Mouse (Mus musculus) kidney, embryonic 16.5 days (tissue): ENCODE data around the gene Pak7. TPM values are rescaled to one million over a fixed set of nuclear protein-coding genes. Genes with fewer than 3 reads are reported as not detected.

Experiments
- ATAC-seq: fragments of 200-750 bp; cut with Nextera tagmentation; 2 replicates; pipeline ENCODE4 v1.8.0; 2017; ENCODE audit warnings: moderate TSS enrichment; ENCODE audit not compliant: low FRiP score, low TSS enrichment
- H3K27ac ChIP-seq: fragments of 300-500 bp; sonication (generic); 2 replicates; pipeline ENCODE4 v1.5.1; 2014; ENCODE audit warnings: low read length
- H3K27me3 ChIP-seq: fragments of 300-500 bp; sonication (generic); 2 replicates; pipeline ENCODE4 v1.6.1; 2014; ENCODE audit warnings: low read length, control low read depth, mixed read lengths; ENCODE audit not compliant: insufficient read depth
- H3K36me3 ChIP-seq: fragments of 300-500 bp; sonication (generic); 2 replicates; pipeline ENCODE4 v1.6.1; 2014; ENCODE audit warnings: low read length, control low read depth, mixed read lengths; ENCODE audit not compliant: insufficient read depth
- H3K4me1 ChIP-seq: fragments of 300-500 bp; sonication (generic); 2 replicates; pipeline ENCODE4 v1.6.1; 2014; ENCODE audit warnings: low read length, control low read depth, mixed read lengths; ENCODE audit not compliant: insufficient read depth
- H3K4me2 ChIP-seq: fragments of 300-500 bp; sonication (generic); replicated peaks from 2 replicates; pipeline ENCODE4 v1.6.1; 2014; ENCODE audit warnings: low read depth, low read length
- H3K4me3 ChIP-seq: fragments of 300-500 bp; sonication (generic); 2 replicates; pipeline ENCODE4 v1.5.1; 2014; ENCODE audit warnings: mild to moderate bottlenecking, low read length
- H3K9ac ChIP-seq: fragments of 300-500 bp; sonication (generic); replicated peaks from 2 replicates; pipeline ENCODE4 v1.6.1; 2014; ENCODE audit warnings: low read length
- H3K9me3 ChIP-seq: fragments of 300-500 bp; sonication (generic); 2 replicates; pipeline ENCODE4 v1.6.1; 2016; ENCODE audit warnings: low read length, control low read depth
- WGBS: fragments of 180-500 bp; shearing (Covaris S2); extraction: QIAGEN DNeasy Blood & Tissue Kit; methylation state at CpG from one replicate; pipeline ENCODE4 v1.1.7; 2014; 5-methylcytosine and 5-hydroxymethylcytosine counted together
- polyA plus RNA-seq: library from polyadenylated mRNA; unstranded; fragments of >200 nt; fragmentation: Nextera tagmentation; extraction: Ambion mirVana; gene quantifications from 2 replicates; pipeline ENCODE4 v1.2.1, GENCODE M21; 2015

The Pak7 gene
- polyA plus RNA-seq: 1.1 and 1.5 TPM in 2 replicates

GRCm38 (mm10) chr2:136387181-136388131 is at the start of gene Pak7:
Gene Pak7 (minus strand): TSS chr2:136387967.
- Histone ChIP-seq H3K4me2 (peak within 1 kb of the TSS; percentile 64), H3K9ac (peak within 1 kb of the TSS; percentile 52), H3K9me3 (no peaks in the 10 kb centered on the region), H3K27ac (no peak within 1 kb of the TSS), H3K4me3 (peak within 1 kb of the TSS; percentile 53), H3K4me1 (no peaks in the 10 kb centered on the region; the same call in 1 of the 2 replicates), H3K36me3 (no peaks in the 10 kb centered on the region), H3K27me3 (peaks cover 4% of the 10 kb centered on the region; the same call in 1 of the 2 replicates)
- WGBS: 1% methylated on average over 39 of the region's 39 CpGs
- peak; percentile 100 for ATAC-seq

DNA sequence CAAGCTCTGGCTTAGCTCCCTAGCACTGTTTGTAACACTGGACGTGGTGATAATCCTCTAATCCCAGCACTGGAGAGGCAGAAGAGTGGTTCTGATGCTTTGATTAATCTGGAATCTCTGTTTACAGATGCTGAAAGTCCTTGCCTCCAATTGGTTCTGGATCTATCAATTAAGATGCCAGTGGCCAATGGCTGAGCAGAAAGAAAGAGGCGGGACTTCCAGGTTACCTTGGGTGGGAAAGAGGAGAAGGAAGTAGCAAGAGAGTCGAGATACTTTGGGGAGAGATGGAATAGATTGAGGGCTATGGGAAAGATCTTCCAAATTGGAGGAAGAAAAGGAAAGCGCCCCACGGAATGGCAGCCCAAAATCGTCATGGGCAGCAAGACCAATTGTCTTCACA is 37.8 kb upstream of the Pak7 start:
- Histone ChIP-seq H3K4me1 (no peaks in the 10 kb centered on the region), H3K27me3 (no peaks in the 10 kb centered on the region), H3K36me3 (no peaks in the 10 kb centered on the region), H3K27ac (no peak overlapping the region), H3K9me3 (no peaks in the 10 kb centered on the region), H3K4me2 (no peak overlapping the region), H3K4me3 (no peak overlapping the region), H3K9ac (no peak overlapping the region)
- ATAC-seq: no peak
- 80% methylated on average over 6 of the region's 6 CpGs for WGBS

DNA sequence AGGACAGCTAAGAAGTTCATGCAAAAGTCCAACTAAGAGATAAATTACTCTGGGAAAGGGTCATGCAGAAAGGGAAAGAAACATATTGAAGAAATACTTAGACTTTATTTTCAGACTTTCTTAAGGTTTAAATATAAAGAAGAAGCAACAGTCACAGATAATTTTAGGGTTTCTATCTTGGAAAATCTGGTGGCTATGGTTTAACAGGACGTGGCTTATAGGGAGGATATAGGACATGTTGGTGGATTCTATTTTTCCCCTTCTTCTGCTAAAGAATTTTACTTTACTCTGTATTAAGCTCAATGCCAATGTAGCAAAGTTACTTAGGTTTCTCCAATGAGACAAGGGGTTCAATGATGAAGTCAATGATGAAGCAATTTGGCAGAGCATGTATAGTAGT is 31.8 kb upstream of the Pak7 start:
- ATAC-seq: no peak
- Histone ChIP-seq H3K9me3 (no peaks in the 10 kb centered on the region), H3K4me1 (no peaks in the 10 kb centered on the region), H3K27ac (no peak overlapping the region), H3K9ac (no peak overlapping the region), H3K4me2 (no peak overlapping the region), H3K36me3 (no peaks in the 10 kb centered on the region), H3K27me3 (no peaks in the 10 kb centered on the region), H3K4me3 (no peak overlapping the region)
- 80% methylated on average over 1 of the region's 1 CpGs for WGBS

DNA sequence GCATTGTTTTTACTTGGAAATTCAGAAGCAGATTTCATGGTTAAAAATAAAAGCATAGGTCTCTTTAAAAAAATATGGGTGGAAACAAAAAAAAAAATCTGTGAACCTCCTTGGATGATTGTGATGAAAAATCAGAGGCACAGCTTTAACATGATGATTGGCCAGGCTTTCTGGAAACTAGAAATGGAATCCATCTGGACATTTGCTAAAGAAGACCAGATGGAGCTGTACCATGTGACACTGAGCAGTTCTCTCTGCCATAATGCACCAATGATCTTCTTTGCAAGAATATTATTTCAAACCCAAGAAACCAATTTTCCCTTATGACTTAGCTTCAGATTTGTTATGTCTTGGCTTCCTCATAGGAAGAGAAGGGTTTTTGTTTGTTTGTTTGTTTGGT is 28.6 kb upstream of the Pak7 start:
- ATAC-seq: no peak
- Histone ChIP-seq H3K4me3 (no peak overlapping the region), H3K27me3 (no peaks in the 10 kb centered on the region), H3K27ac (no peak overlapping the region), H3K4me1 (no peaks in the 10 kb centered on the region), H3K9ac (no peak overlapping the region), H3K9me3 (no peaks in the 10 kb centered on the region), H3K36me3 (no peaks in the 10 kb centered on the region), H3K4me2 (no peak overlapping the region)

GRCm38 (mm10) chr2:136402587-136402986 is 14.8 kb upstream of the Pak7 start:
- Histone ChIP-seq H3K9ac (no peak overlapping the region), H3K4me3 (no peak overlapping the region), H3K4me2 (no peak overlapping the region), H3K27me3 (no peaks in the 10 kb centered on the region), H3K4me1 (no peaks in the 10 kb centered on the region), H3K27ac (no peak overlapping the region), H3K9me3 (no peaks in the 10 kb centered on the region), H3K36me3 (no peaks in the 10 kb centered on the region)
- no peak for ATAC-seq
- 78% methylated on average over 4 of the region's 4 CpGs for WGBS

DNA sequence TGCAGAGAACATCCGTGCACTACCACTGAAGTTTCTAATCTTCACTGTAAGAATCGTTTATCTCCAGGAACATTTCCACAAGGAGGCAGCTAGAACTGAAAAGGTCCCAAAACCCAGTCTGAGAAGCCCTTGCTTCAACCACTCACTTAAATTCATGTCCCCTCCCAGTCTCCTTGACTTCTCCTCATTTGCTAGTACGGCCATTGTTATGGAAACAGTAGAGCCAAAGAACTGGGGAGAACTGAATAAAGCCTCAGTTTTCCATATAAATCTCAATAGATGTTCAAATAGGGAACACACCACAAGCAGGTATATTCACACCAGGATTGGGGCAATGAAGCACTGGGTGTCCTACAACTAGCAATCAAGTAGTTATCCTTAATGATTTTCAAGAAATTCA is 12.4 kb downstream of the Pak7 start:
- no peaks in the 10 kb centered on the region for H3K4me1 ChIP-seq
- H3K9me3 ChIP-seq: no peaks in the 10 kb centered on the region
- H3K27me3 ChIP-seq: no peaks in the 10 kb centered on the region
- no peak overlapping the region for H3K9ac ChIP-seq
- H3K4me2 ChIP-seq: no peak overlapping the region
- no peaks in the 10 kb centered on the region for H3K36me3 ChIP-seq
- no peak overlapping the region for H3K27ac ChIP-seq
- no peak for ATAC-seq
- WGBS: 61% methylated on average over 3 of the region's 3 CpGs
- no peak overlapping the region for H3K4me3 ChIP-seq

- Histone ChIP-seq H3K4me2 (no peak overlapping the region), H3K9ac (no peak overlapping the region), H3K4me1 (no peaks in the 10 kb centered on the region), H3K4me3 (no peak overlapping the region), H3K27me3 (no peaks in the 10 kb centered on the region), H3K9me3 (no peaks in the 10 kb centered on the region), H3K36me3 (no peaks in the 10 kb centered on the region), H3K27ac (no peak overlapping the region)
- WGBS: 92% methylated on average over 1 of the region's 1 CpGs
- ATAC-seq: no peak
Measured at GRCm38 (mm10) chr2:136372361-136372760, 15.4 kb downstream of the Pak7 start.

GRCm38 (mm10) chr2:136351393-136352096 is 36.2 kb downstream of the Pak7 start:
- Histone ChIP-seq H3K9ac (no peak overlapping the region), H3K27ac (peak overlapping the region; percentile 58; the same call in 1 of the 2 replicates), H3K9me3 (no peaks in the 10 kb centered on the region), H3K36me3 (no peaks in the 10 kb centered on the region), H3K4me1 (0 out of 2 replicates have a peak, but pooled peaks cover 2% of the 10 kb centered on the region), H3K4me3 (no peak overlapping the region), H3K27me3 (no peaks in the 10 kb centered on the region), H3K4me2 (no peak overlapping the region)
- no peak for ATAC-seq
- WGBS: 76% methylated on average over 2 of the region's 2 CpGs

GRCm38 (mm10) chr2:136350459-136350858 is 37.3 kb downstream of the Pak7 start:
- Histone ChIP-seq H3K4me3 (no peak overlapping the region), H3K36me3 (no peaks in the 10 kb centered on the region), H3K4me2 (no peak overlapping the region), H3K4me1 (0 out of 2 replicates have a peak, but pooled peaks cover 2% of the 10 kb centered on the region), H3K27ac (peak overlapping the region; percentile 68; the same call in 1 of the 2 replicates), H3K9ac (no peak overlapping the region), H3K9me3 (no peaks in the 10 kb centered on the region), H3K27me3 (no peaks in the 10 kb centered on the region)
- 0 out of 2 replicates have a peak, but pooled peaks have one; percentile 22 for ATAC-seq
- WGBS: 19% methylated on average over 3 of the region's 3 CpGs
